Mouse (Mus musculus) embryonic facial prominence, embryonic 12.5 days (tissue): Measurements from ENCODE around the gene Ppp2r5c. TPM values are rescaled to one million over a fixed set of nuclear protein-coding genes. Genes with fewer than 3 reads are reported as not detected.

Source experiments
- ATAC-seq: fragments of 200-750 bp; cut with Nextera tagmentation; 2 replicates; pipeline ENCODE4 v1.8.0; 2017; ENCODE audit not compliant: insufficient number of reproducible peaks, insufficient read depth, low FRiP score, low TSS enrichment
- H3K27ac ChIP-seq: fragments of 300-500 bp; sonication (generic); 2 replicates; pipeline ENCODE4 v1.5.1; 2016; ENCODE audit warnings: mild to moderate bottlenecking
- H3K27me3 ChIP-seq: fragments of 300-500 bp; sonication (generic); 2 replicates; pipeline ENCODE4 v1.6.1; 2016; ENCODE audit warnings: mild to moderate bottlenecking, moderate library complexity
- H3K36me3 ChIP-seq: fragments of 300-500 bp; sonication (generic); 2 replicates; pipeline ENCODE4 v1.6.1; 2016; ENCODE audit warnings: mild to moderate bottlenecking
- H3K4me1 ChIP-seq: fragments of 300-500 bp; sonication (generic); 2 replicates; pipeline ENCODE4 v1.6.1; 2016
- H3K4me2 ChIP-seq: fragments of 300-500 bp; sonication (generic); replicated peaks from 2 replicates; pipeline ENCODE4 v1.6.1; 2016; ENCODE audit warnings: mild to moderate bottlenecking, moderate library complexity
- H3K4me3 ChIP-seq: fragments of 300-500 bp; sonication (generic); 2 replicates; pipeline ENCODE4 v1.5.1; 2016; ENCODE audit warnings: mild to moderate bottlenecking
- H3K9ac ChIP-seq: fragments of 300-500 bp; sonication (generic); 2 replicates; pipeline ENCODE4 v1.6.1; 2016; ENCODE audit warnings: mild to moderate bottlenecking, moderate library complexity
- H3K9me3 ChIP-seq: fragments of 300-500 bp; sonication (generic); 2 replicates; pipeline ENCODE4 v1.6.1; 2016; ENCODE audit warnings: mild to moderate bottlenecking, moderate library complexity
- whole genome bisulfite sequencing: fragments of 180-500 bp; shearing (Covaris S2); methylation state at CpG from one replicate; pipeline ENCODE4 v1.1.7; 2016; 5-methylcytosine and 5-hydroxymethylcytosine counted together
- polyA plus RNA-seq: library from polyadenylated mRNA; unstranded; fragments of >200 nt; fragmentation: Nextera tagmentation; extraction: Ambion mirVana; gene quantifications from 2 replicates; pipeline ENCODE4 v1.2.1, GENCODE M21; 2016

Gene Ppp2r5c
- polyA plus RNA-seq, 1 experiment from 2014 or later = 156 TPM

DNA sequence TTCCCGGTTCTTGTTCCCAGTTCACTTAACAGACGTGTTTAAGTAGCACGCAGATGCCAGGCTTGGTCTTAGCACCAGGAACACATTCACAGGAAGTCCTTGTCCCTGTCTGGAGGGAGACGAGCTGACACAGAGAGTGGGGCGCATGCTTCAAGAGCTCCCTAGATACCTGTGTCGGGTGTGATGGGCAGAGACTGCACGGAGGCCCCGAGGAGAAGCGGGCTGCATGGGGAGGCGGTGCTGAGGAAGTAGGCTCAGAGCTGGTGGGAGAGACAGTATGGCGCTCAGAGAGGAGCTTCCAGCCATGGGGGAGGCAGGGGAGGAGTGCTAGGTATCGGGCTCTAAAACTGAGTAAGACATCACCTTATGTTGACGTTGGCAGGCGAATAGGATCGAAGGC lies 103.4 kb downstream of the Ppp2r5c start:
- Histone ChIP-seq H3K4me1 (no peaks in the 10 kb centered on the region), H3K36me3 (peaks cover 81% of the 10 kb centered on the region), H3K9me3 (no peaks in the 10 kb centered on the region), H3K27me3 (no peaks in the 10 kb centered on the region), H3K4me2 (no peak overlapping the region), H3K9ac (no peak overlapping the region), H3K4me3 (no peak overlapping the region), H3K27ac (no peak overlapping the region)
- ATAC-seq = no peak
- 92% methylated on average over 15 of the region's 15 CpGs for WGBS

DNA sequence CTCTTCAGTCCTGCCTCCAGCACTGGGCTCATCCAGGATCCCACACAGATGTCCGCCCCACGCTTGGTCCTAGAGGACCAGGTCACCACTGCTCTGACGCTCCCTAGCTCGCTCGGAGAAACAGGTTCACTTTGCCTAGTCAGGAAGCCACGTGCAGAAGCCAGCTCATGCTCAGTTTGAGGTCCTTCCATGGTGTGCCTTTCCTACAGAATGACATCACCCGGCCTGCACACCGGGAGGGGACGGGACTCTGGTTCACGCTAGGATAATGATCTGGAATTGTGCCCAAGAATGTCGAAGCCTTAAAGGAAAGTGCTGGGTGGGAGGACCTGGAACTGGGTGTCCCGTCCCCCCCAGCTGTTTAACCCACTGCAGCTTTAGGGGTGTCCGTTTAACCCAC lies 105.2 kb downstream of the Ppp2r5c start:
- peaks cover 81% of the 10 kb centered on the region for H3K36me3 ChIP-seq
- no peaks in the 10 kb centered on the region for H3K4me1 ChIP-seq
- H3K9me3 ChIP-seq = no peaks in the 10 kb centered on the region
- H3K9ac ChIP-seq = no peak overlapping the region
- H3K4me3 ChIP-seq = no peak overlapping the region
- WGBS = 87% methylated on average over 13 of the region's 13 CpGs
- H3K4me2 ChIP-seq = no peak overlapping the region
- no peak for ATAC-seq
- no peaks in the 10 kb centered on the region for H3K27me3 ChIP-seq
- no peak overlapping the region for H3K27ac ChIP-seq

DNA sequence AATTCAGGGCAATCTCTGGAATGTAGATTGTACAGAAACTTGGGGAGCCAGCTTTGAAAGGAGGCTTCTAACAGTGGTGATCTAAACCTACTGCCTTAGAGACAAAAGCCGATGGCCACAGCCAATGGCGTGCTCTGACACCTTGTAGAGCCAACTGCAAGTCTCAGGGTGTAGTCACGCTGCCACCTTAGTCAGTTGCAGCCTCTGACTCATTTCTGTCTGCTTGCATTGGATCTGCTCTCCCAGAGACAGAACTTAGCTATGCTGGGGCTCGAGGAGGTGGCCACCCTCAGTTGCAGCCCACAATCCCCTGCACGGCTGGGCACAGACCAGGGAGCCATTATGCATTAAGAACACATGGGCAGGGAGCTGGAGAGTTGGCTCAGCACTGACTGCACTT lies 106.4 kb downstream of the Ppp2r5c start:
- Histone ChIP-seq H3K4me1 (no peaks in the 10 kb centered on the region), H3K4me3 (no peak overlapping the region), H3K9me3 (no peaks in the 10 kb centered on the region), H3K27me3 (no peaks in the 10 kb centered on the region), H3K4me2 (no peak overlapping the region), H3K27ac (no peak overlapping the region), H3K36me3 (peaks cover 83% of the 10 kb centered on the region), H3K9ac (no peak overlapping the region)
- no peak for ATAC-seq
- WGBS = 93% methylated on average over 5 of the region's 5 CpGs

DNA sequence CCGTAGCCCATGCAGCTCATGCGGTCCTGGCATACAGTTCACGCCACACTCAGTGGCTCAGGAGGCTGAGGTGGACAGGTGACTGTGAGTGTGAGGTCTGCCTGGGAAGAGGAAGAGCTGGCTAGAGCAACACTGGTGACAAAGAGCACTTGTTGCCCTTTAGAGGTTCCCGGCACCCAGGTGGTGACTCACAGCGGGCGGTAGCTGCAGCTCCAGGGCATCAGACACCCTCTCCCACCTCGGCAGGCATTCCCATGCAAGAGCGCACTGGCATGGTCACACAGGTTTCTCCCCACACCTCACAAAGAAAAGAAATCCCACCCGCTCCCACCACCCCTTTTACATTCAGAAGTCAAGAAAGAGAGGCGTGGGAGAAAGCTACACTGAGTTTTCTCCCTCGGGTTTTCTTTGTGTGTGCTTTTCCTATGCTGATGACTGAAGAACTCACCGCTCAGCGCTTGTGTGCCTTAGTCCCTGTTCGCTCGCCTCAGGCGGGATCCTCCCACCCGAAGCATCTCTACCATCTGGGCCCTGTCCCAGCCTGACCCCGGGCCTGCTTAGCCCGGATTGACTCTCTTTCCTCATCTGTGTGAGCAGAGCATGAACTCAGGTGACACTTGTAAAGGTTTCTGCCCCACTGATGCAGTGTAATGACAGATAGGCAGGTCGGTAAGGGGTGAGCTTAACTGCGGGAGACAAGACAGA lies 108.8 kb downstream of the Ppp2r5c start:
- H3K36me3 ChIP-seq = peaks cover 84% of the 10 kb centered on the region
- 85% methylated on average over 21 of the region's 21 CpGs for WGBS
- H3K9ac ChIP-seq = no peak overlapping the region
- H3K4me1 ChIP-seq = no peaks in the 10 kb centered on the region
- no peaks in the 10 kb centered on the region for H3K9me3 ChIP-seq
- no peak overlapping the region for H3K4me3 ChIP-seq
- no peak for ATAC-seq
- no peaks in the 10 kb centered on the region for H3K27me3 ChIP-seq
- H3K4me2 ChIP-seq = no peak overlapping the region
- H3K27ac ChIP-seq = no peak overlapping the region

DNA sequence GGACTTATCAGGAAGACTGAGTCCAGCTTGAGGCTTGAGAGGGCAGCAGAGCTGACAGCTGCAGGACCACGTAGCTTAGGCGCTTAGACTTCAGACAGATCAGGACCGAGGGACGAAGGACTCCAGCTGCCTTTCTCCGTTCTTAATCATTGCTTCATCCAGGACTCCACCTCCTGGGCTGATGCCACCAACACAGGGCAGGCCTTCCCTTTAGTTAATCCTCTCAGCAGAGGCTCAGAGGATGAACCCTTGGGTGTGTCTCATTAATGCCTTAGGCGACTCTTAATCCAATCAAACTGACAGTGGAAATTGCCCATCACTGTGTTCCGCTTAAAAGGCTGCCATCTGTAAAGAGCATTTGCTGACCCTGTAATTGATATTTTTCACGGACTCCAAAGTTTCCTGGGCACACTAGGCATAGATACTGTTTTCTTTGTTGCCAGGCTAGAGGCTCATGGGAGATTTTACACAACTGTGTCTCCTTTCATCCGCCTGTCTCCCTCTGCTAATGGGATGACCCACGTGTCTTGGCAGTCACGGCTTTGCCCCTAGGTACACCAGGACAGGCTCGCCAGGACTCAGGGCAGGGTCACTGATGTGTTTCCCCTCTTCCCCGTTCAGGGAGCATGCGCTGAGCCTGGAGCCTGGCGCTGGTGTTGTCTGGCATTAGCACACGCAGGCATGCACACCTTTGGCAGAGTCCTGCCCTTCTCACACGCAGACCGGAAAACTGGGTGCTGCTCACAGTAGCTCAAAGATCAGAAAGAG lies 110.1 kb downstream of the Ppp2r5c start:
- H3K4me2 ChIP-seq = no peak overlapping the region
- H3K36me3 ChIP-seq = peaks cover 88% of the 10 kb centered on the region
- no peak overlapping the region for H3K9ac ChIP-seq
- ATAC-seq = no peak
- no peaks in the 10 kb centered on the region for H3K9me3 ChIP-seq
- 69% methylated on average over 18 of the region's 18 CpGs for WGBS
- no peak overlapping the region for H3K27ac ChIP-seq
- H3K27me3 ChIP-seq = no peaks in the 10 kb centered on the region
- no peaks in the 10 kb centered on the region for H3K4me1 ChIP-seq
- H3K4me3 ChIP-seq = no peak overlapping the region

DNA sequence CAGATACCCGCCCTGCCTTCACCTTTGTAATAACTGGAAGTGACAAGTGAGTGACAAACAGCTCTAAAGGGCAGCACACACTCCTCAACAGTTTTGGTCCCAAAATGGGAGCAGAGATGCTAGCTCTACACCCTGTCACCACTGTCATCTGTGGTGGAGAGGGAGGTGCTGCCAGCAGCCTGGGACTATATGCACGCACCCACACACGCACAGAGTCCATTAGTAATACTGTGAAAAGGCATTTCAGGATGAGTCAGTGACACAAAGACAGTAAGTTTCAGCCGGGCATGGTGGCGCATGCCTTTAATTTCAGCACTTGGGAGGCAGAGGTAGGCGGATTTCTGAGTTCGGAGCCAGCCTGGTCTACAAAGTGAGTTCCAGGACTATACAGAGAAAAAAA lies 111.3 kb downstream of the Ppp2r5c start:
- no peak overlapping the region for H3K9ac ChIP-seq
- peaks cover 87% of the 10 kb centered on the region for H3K36me3 ChIP-seq
- no peak overlapping the region for H3K4me3 ChIP-seq
- H3K4me1 ChIP-seq = no peaks in the 10 kb centered on the region
- 94% methylated on average over 7 of the region's 7 CpGs for WGBS
- H3K27me3 ChIP-seq = no peaks in the 10 kb centered on the region
- no peak for ATAC-seq
- H3K27ac ChIP-seq = no peak overlapping the region
- H3K9me3 ChIP-seq = no peaks in the 10 kb centered on the region
- no peak overlapping the region for H3K4me2 ChIP-seq

DNA sequence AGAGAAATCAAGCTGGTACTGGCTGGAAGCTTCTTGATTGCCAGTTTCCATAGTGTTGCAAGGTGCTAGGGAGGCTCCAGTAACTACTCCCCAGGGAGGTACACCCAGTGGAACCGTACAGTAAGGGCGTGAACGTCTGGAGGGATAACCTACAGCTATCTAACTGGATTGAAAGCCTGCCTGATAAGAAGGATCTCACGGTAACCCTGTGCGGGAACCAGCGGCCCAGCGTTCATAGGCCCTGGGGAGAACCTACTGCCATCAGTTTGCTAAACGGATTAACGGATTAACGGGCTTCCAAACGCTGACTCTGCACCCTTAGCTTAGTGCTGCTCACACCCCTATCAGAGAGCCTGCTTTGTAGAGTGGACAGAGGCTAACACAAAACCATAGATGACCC lies 116.5 kb downstream of the Ppp2r5c start:
- Histone ChIP-seq H3K4me1 (no peaks in the 10 kb centered on the region), H3K4me3 (no peak overlapping the region), H3K9me3 (no peaks in the 10 kb centered on the region), H3K27ac (no peak overlapping the region), H3K4me2 (no peak overlapping the region), H3K36me3 (peaks cover 81% of the 10 kb centered on the region), H3K27me3 (no peaks in the 10 kb centered on the region), H3K9ac (no peak overlapping the region)
- 91% methylated on average over 11 of the region's 11 CpGs for WGBS
- ATAC-seq = no peak

DNA sequence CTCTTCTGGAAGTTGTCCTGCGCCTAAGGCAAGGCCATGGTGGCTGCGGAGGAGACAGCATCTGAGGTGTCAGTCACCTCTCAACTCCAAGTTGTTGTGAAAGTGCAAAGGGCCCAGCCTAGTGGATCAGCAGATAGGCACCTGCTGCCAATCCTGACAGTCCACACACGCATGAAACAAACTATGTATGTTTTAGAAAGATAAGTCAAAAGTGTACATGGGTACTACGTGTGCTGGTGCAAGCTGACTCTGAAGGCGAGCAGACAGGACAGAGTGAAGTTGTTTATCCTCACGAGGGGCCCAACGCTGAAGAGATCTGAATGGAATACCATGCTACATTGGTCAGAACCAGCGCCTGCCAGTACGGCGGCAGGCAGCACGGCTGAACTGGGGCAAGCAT lies 117.9 kb downstream of the Ppp2r5c start:
- Histone ChIP-seq H3K27me3 (no peaks in the 10 kb centered on the region), H3K4me3 (no peak overlapping the region), H3K36me3 (peaks cover 83% of the 10 kb centered on the region), H3K9ac (no peak overlapping the region), H3K9me3 (no peaks in the 10 kb centered on the region), H3K4me1 (no peaks in the 10 kb centered on the region), H3K4me2 (no peak overlapping the region), H3K27ac (no peak overlapping the region)
- ATAC-seq = no peak
- WGBS = 95% methylated on average over 11 of the region's 11 CpGs

DNA sequence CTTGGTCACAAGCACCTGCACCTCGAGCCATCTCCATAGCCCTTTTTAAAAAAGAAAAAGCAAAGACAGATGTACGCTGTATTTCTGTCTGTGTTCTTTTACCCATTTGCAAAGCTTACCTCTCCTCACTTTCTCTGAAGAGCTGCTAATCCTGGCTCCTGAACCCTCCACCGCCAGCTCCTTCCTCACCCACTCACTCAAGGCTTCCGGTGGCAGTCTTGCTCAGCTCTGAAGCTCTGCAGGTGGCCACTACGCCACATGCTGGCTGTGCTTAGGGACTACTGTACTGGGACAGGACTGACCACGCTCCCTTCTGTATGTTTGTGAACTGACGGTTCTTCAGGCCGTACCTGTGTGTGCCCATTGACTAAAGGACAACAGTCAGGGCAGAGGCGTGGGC lies 119.4 kb downstream of the Ppp2r5c start:
- no peaks in the 10 kb centered on the region for H3K4me1 ChIP-seq
- H3K4me2 ChIP-seq = no peak overlapping the region
- H3K27ac ChIP-seq = no peak overlapping the region
- H3K9me3 ChIP-seq = no peaks in the 10 kb centered on the region
- no peak overlapping the region for H3K9ac ChIP-seq
- ATAC-seq = no peak
- H3K36me3 ChIP-seq = peaks cover 85% of the 10 kb centered on the region
- H3K4me3 ChIP-seq = no peak overlapping the region
- 90% methylated on average over 9 of the region's 9 CpGs for WGBS
- no peaks in the 10 kb centered on the region for H3K27me3 ChIP-seq

DNA sequence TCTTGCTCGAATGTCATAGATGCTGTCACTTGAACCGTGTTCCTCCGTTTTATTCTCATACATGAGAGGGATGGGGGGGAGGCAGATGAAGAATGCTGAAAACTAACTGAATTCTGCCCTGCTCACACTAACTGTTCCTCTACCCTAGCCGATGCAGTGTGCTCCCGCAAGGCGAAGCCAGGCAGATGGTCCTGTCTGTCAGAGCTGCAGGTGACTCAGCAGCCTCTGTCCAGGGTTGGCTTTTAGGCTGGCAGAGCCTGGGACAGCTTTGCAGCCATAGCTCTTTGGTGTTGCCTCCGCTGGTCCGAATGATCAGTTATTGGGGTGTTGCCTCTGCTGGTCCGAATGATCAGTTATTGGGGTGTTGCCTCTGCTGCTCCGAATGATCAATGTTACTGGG lies 124.1 kb downstream of the Ppp2r5c start:
- H3K4me3 ChIP-seq = no peak overlapping the region
- H3K9ac ChIP-seq = no peak overlapping the region
- ATAC-seq = no peak
- no peak overlapping the region for H3K27ac ChIP-seq
- no peaks in the 10 kb centered on the region for H3K4me1 ChIP-seq
- peaks cover 90% of the 10 kb centered on the region for H3K36me3 ChIP-seq
- no peaks in the 10 kb centered on the region for H3K27me3 ChIP-seq
- no peaks in the 10 kb centered on the region for H3K9me3 ChIP-seq
- 91% methylated on average over 10 of the region's 10 CpGs for WGBS
- no peak overlapping the region for H3K4me2 ChIP-seq

DNA sequence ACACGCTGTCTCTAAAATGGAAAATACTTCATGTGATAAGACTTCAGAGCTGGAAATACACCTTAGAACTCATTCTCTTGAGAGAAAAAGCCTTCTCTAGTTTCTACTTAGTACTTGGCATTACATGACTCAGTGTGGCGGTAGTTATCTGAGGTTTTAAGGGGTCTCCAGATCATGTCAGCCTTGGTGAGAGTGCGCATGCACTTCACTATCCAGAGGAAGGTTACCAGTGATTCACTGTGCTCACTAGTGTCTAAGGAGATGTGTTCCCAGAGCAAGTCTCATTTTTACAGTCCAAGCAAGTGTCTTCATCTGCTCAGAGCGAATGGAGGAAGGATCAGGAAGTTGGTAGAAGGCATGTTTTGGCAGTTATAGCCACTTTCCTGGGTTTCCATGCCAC lies 125.4 kb downstream of the Ppp2r5c start:
- Histone ChIP-seq H3K9me3 (no peaks in the 10 kb centered on the region), H3K27ac (no peak overlapping the region), H3K27me3 (no peaks in the 10 kb centered on the region), H3K4me2 (no peak overlapping the region), H3K36me3 (peaks cover 80% of the 10 kb centered on the region), H3K9ac (no peak overlapping the region), H3K4me1 (no peaks in the 10 kb centered on the region), H3K4me3 (no peak overlapping the region)
- 94% methylated on average over 4 of the region's 4 CpGs for WGBS
- ATAC-seq = no peak

DNA sequence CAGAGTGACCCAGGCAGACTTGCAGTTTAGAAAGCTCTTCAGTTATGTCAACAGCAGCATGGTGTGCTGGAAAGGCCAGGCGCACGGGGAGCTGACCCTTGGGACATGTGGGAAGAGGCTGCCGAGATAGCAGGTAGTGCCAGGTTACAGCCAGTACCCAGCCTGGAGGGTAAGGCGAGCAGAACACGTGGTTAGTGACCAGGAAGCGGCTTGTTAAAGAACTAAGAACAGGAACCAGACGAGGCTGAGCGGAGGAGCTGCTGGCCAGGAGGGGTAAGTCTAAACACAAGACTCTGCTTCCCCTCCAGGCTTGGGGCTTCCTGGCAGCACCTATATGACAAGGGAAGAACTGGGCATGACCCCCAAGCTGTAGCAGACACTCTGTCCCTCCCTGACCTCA lies 126.7 kb downstream of the Ppp2r5c start:
- Histone ChIP-seq H3K4me2 (no peak overlapping the region), H3K4me3 (no peak overlapping the region), H3K9ac (no peak overlapping the region), H3K4me1 (no peaks in the 10 kb centered on the region), H3K27me3 (no peaks in the 10 kb centered on the region), H3K36me3 (peaks cover 74% of the 10 kb centered on the region), H3K9me3 (no peaks in the 10 kb centered on the region), H3K27ac (no peak overlapping the region)
- 83% methylated on average over 8 of the region's 8 CpGs for WGBS
- ATAC-seq = no peak
